Mouse (Mus musculus): Measurements from ENCODE around the gene Styxl1.

DNA sequence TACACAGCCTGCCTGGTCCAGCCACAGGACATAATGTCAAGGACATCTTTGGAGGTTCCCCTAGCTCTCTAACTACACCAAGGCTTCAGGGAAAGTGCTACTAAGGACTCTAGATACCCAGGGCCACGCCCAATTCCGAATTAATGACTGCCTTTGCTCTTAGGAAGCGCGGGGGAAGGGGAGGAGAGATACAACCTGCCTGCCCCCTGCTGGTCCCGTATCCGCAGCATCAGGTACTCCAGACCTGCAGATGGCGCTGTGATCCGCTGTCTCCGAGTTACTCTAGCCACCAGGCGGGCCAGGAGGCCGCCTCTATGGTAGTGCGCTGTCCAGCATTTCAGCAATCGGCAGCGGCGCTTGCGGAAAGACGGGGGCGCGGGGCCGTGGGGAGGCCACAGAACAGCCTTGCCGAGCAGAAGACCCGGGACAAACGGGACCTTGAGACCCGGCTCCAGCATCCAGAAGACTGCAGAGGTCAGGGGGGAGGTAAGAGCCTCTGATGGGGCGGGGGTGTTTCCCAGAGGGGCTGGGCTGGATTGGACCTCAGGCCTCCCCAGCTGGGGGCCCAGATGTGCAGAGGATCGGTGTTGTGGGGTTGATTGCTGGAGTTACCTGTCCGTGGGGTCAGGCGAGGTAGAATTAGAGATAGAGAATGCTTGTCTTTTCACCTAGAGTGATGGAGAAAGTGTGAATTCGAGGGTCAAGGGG is 28.5 kb upstream of the Styxl1 start, which contains the start of gene Srrm3:
- no peak for TF ChIP-seq POLR2A (IDR thresholded peaks at IDR 0.05; ENCODE audit: insufficient read length, low read depth)
- no peak for TF ChIP-seq USF1 (IDR thresholded peaks at IDR 0.05; ENCODE audit: low read depth)
- TF ChIP-seq TCF12 (IDR thresholded peaks at IDR 0.05; ENCODE audit: insufficient read depth, poor library complexity, severe bottlenecking): no peak
- TF ChIP-seq TCF3 (IDR thresholded peaks at IDR 0.05; ENCODE audit: insufficient read length, low read depth): no peak
- no peak for TF ChIP-seq POLR2AphosphoS2 (IDR thresholded peaks at IDR 0.05; ENCODE audit: insufficient read length, low read depth)
- no peak for TF ChIP-seq MYOD1 (IDR thresholded peaks at IDR 0.05; ENCODE audit: control insufficient read depth in 1 of 3, insufficient read length in 2 of 3, low read depth in 2 of 3)

Data from myocyte (in vitro differentiated cells).